Mouse (Mus musculus): ENCODE measurements around the gene Pwp2.
"Not testable (repeated sequence)": the region's sequence is repeated elsewhere in the genome, so short reads cannot be mapped to it uniquely, and the experiment has no call there.

The Pwp2 gene

DNA sequence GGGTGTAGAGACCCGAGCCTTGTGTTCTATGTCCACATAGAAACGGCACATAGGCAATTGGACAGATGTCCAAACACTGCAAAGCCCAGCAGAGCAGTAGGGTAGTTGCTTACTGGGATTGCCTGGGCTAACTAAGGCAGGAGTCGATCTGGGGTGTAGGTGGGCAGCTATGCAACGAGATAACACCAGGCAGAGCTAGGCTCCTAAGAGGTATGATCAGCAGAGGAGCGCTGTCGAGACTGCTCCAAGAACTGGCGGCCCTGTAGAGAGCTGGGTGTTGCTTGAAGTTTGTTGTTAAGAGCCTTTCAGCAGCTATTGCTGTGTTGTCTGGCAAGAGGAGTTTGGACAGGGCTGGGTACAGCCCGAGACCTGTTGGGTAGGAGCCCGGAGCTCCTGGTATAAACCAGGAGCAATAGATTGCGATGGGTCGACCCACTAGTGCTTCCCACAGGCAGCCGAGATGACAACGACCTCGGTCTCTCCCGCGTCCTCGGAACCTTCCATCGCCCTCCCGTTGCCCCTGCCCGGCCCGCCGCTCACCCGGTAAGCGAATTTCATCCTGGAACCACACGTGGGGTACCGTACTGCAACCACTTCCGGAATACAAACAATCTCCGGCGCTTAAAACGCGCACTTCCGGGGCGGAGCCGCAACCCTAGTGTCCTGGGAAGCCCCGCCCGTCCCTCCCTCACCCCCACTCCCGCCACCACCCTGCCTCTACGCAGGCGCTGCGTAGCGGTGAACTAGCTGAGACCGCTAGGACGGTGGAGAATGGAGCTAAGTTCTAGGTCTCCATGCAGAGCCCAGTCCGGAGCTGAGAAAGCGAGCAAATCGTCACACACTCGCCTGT is at the start of gene Pwp2:
TSS of gene Pwp2 (minus strand) at position 619 of the 850 bp plus-strand sequence.
- DNase-seq (ENCODE audit: low spot score), result peak; percentile 39

DNA sequence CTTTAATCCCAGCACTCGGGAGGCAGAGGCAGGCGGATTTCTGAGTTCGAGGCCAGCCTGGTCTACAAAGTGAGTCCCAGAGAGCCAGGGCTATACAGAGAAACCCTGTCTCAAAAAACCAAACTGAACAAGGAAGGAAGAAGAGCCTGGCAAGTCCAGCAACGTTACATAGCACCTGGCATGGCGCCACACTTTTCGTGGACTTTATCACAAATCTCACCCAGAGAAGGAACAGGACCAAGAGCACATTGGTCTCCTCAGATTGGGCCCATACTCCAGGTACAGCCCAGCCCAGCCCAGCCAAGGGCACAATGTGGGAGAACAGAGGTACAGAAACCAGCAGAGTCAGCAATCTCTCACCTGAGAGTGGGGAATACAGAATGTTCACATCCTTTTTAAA is 48.8 kb upstream of the Pwp2 start:
- no peak for DNase-seq (ENCODE audit: low spot score)

DNA sequence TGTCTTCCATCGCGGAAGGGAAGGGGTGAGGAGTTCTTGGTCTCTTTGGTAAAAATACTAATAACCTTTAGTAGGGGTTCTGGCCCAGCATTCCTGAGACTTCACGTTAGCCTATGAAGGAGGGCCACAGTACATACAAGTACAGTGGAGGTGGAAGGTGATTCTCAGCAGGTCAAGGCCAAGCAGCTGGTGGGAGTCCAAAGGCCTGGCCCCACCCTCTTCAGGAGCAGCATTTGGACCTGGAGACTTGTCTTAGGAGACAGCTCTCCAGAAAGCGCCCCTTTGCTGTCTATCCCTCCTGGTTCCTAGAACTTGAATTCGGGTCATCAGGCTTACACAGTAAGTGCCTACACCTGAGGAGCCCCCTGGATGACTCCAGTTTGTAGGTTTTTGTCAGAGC is 48.2 kb upstream of the Pwp2 start:
- DNase-seq (ENCODE audit: low spot score), result no peak

DNA sequence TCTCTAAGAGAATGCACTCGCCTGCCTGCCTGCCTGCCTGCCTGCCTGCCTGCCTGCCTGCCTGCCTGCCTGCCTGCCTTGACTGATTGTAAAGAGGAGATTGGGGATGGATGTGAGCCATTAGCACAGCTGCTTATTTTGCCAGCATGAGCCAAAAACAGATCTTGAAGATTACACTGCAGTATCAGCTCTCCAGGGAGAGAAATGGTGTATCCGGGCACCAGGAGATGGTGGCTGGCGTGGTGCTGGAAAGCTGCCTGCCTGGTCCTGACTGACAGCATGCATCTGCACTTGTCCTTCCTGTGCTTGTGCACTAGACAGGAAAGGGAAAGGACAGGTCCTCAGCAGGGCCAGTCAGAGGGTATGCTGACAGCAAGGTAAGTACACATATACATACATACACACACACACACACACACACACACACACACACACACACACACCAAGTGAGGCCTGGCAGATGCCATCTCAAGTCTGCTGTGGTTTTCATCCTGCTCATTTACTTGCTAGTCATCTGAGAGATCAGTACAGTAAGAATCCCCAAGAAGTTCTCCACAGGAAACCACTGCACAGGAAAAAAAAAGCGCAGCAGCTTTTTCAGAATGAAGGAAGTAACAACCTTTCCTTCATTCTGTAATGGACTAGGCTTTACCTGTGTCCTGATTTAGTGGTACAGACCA is 47.5 kb upstream of the Pwp2 start:
- no peak for DNase-seq (ENCODE audit: low spot score)

DNA sequence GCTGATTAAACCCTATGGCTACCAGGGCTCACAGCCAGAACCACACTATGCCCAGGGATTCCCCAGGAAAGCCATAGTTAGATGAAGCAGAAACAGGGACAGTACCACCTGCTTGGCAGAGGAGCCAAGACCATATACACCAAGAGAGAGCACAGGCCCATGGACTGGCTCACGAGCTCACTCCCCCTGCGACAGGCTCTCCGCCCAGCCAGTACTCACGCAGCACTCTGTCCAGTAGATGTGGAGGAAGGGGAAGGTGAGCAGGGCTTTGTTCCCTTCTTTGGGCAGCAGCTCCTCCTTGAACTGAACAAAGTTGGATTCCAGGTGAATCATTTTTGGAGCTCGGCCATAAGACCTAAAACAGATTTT is 43.6 kb upstream of the Pwp2 start:
- no peak for DNase-seq (ENCODE audit: low spot score)

DNA sequence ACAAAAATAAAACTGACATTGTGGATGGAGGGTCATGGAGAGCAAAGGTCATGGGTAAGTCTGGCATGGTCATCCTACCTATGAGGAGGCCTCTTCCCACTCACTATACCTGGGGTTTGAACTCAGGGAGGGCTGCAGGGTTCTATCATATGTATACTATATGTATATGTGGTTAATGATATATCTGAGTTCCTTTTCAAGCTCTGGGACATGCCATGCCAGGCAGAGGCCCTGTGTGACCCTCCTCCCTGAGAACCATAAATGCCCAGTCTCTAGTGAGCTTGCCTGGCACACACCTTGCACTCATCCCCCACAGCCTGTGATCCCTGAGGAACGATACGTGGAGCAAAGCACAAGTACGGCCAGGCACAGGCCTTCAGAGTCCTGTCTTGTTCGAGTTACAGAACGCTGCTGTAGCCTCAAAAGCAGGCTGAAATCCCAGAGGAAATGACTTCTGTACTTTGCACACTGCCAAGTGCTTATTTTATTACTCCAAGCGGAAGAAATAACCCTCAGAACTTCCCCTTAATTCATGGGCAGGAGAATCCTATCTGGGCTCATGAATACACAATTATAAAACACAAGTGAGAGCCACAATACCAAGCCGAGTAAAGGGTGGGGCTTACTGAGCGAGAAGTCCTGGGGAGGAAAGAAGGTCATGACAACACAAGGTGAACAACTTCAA is 43.1 kb upstream of the Pwp2 start:
- no peak for DNase-seq (ENCODE audit: low spot score)

DNA sequence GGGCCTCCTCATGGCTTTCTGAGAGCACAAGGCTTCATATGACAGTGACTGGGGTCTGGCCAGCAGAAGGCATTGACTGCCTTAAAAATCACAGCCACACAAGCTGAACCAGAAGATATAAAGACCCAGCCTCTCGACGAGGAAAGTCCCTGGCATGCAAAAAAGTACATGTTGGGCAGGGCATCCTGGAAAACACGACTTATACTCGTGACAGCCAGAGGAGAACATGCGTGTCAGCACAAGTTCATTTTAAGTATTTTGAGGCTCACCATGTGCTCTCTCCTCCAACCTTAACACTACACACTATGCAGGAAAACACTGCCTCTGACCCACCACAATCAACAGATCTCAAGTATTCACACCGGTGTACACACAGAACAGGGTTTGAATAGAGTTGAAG is 39.2 kb upstream of the Pwp2 start:
- no peak for DNase-seq (ENCODE audit: low spot score)

DNA sequence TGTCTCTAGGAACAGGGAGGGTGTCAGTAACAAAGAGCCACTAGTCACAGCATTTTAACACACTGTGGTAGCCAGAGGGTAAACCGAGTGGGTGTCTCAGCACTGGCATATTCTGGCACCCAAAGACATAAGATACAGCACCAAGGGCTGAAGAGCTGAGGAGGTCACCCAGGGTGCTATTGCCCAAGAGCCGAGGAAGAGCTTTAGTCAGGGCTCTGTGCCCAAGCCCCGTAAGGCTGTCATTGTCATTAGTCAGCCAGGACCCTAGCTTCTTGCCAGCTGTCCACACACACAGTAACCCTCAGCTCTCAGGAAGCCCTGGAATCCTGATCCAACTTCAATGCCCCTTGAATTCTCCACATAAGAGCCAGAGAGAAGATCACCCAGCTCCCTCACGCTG is 38.0 kb upstream of the Pwp2 start:
- no peak for DNase-seq (ENCODE audit: low spot score)

DNA sequence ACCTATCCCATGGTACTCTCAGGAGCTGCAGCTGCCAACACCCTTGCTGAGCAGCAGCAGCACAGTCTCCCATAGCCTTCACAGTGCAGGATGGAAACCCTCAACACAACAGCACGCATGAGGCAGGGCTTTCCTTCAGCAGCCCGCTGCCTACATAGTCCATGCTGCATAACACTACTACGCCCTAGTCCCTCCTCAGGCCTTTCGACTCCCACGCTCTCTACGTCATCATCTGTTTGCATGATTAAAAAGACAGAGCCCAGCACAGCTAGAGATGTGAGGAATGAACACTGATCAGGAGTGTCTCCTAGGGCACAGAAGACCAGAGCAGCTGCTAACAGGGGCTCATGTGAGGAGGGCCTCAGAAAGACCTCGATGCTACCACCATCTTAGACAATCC is 36.4 kb upstream of the Pwp2 start:
- no peak for DNase-seq (ENCODE audit: low spot score)

DNA sequence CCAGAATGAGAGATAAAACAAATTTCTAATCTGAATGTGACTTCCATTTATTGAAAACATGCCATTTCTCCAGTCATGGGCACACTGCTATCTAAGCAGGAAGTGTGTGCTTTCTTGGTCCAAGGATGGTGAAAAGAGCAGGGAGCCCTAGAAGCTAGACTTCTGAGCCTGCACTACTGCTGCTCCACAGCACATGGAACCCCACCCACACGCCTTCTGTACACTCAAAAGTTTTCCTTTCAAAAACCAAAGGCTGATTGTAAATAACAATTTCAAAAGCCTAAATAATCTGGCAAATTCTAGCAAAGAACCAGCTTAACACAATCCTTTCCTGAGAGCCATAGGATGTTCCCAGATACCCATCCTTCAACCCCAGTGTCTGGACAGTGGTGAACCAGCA is 34.6 kb upstream of the Pwp2 start:
- DNase-seq (ENCODE audit: low spot score), result no peak

DNA sequence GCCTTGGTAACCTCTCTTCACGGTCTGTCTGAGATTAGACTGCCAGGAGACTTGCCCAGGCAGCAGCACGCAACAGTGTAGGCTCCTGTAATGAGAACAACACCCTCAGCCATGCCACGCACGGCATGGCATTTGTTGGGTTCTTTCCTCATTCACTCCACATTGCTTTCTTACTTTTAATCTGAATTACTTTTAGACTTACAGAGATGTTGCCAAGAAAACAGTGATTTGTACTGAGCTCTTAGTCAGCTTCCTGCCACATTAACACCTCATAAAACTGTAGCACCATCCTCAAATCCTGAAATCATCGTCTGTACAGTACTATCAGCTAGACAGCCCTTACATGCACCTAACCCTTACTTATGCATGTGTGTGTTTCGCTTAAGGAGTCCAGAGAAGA is 33.6 kb upstream of the Pwp2 start:
- DNase-seq (ENCODE audit: low spot score), result no peak

DNA sequence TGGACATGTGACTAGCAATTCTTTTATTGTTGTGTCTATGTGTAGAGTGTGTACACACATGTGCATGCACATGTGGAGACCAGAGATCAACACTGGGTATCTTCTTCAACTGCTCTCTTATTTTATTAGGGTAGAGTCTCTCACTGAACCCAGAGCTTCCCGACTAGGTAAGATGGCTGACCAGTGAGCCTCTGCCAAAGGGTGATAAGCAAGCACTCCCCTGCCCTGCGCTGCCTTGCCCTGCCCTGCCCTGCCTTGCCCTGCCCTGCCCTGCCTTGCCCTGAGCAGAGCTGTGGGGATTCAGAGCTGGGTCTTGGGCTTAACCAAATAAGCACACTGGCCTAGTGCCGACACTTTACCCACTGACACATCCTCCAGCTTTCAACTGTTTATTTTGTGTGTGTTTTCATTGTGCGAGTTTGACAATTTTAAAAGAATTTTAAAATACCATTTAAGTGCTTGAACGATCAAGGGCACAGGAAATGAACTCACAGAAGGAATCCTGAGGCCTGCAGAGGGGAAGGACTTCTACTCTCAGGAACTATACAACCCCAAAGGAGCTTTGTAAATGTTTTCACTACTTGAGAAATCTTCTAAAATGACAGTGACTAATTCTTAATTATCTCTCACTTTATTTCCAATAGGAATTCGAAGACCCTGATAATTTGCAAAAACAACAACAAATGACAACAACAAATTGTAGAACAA is 31.6 kb upstream of the Pwp2 start:
- no peak for DNase-seq (ENCODE audit: low spot score)

DNA sequence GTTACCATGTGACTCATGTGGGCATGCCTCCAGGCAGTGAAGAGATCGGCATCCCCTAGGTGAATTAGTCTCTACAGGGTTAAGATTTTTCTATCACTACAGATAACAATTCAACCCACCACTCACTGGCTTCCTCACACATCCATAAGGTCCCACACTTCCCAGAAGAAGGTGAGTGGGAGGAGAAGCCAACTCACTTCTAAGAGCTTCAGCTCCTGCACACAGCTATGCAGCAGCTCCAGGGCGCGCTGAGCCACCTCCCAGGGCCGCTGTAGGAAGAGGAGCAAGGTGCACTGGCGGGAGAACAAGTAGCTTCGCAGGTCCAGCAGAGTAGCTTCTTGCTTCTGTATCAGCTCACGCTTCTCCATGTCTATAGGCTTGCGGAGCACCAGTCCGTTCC is 29.4 kb upstream of the Pwp2 start:
- DNase-seq (ENCODE audit: low spot score), result no peak

DNA sequence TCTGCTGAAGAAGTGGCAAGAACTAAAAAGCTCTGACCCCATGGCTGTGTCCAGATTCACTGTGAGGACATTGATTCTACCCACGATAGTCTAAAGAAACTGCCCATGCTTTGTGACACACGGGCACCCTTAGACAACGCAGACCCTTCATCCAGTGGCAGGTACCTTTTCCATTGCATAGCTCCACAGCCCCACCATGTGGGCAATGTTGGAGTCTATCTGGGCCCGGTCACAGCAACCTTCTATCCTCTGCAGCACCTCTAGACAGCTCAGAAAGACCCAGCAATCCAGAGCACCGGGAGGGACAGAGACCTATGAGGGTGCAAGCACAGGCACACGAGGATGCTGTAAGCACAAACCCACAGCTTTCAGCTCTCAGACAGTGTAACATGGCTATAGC is 26.4 kb upstream of the Pwp2 start:
- DNase-seq (ENCODE audit: low spot score), result no peak

DNA sequence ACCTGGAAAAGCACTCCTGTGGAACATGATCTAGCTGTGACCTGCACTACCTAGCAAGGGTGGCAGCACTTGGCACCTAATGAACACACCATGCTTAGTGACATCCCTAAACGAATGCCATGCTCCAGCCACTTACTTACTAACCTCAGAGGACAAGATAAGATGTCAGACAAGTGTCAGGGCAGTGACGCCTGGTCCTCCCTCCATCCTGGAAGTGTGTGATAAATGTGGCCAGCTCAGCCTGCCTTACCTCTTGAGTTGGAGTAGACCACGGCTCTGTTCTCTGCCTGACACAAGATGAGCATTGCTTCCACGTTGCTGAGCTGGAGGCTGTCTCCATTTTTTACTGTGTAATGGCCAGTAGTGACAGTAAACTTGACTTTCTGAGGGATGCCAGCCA is 16.2 kb upstream of the Pwp2 start:
- no peak for DNase-seq (ENCODE audit: low spot score)

DNA sequence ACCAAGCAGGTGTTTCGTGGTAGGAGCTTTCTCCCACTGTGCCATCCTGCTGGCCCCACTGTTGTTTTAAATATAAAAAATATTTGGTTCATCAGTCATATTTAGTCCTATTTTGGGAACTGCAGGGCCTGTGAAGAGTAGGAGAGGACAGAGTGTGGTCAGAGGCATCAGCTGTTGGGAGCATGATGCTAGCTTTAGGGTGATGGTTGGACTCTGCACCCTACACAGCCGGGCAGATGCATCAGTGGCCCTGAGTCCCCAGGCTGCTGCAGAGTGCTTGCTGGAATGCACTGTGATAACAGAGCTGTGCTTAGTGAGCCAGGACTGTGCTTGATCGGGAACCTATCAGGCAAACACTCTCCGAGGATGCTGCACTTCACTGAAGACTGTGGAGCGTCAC is 8.0 kb upstream of the Pwp2 start:
- no peak for DNase-seq (ENCODE audit: low spot score)

DNA sequence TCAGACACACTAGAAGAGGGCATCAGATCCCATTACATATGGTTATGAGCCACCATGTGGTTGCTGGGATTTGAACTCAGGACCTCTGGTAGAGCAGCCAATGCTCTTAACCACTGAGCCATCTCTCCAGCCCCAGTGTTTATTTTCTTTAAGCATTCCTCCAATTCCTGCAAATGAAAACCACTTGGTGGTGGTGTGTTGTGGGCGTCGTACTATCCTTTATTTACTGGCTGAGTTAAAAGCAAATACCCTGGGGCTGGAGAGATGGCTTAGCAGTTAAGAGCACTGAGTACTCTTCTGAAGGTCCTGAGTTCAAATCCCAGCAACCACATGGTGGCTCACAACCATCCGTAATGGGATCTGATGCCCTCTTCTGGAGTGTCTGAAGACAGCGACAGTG is 1.1 kb upstream of the Pwp2 start:
- DNase-seq (ENCODE audit: low spot score), result not testable (repeated sequence)

DNA sequence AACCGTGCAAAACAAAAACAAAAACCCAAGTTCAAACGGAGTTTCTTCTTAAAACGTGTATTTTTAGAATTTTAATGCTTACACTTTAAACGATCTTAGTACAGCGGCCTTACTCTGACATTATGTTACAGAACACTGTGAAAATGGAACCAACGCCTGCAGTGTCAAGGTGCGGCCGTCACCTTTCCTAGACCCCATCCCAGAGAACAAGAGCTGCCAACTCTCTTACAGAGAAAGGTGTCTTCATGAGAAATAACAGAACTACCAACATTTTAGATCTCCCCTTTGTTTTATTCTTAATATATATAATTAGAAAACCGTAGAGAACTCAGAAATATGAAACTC is 404 bp upstream of the Pwp2 start:
- DNase-seq (ENCODE audit: low spot score), result no peak

DNA sequence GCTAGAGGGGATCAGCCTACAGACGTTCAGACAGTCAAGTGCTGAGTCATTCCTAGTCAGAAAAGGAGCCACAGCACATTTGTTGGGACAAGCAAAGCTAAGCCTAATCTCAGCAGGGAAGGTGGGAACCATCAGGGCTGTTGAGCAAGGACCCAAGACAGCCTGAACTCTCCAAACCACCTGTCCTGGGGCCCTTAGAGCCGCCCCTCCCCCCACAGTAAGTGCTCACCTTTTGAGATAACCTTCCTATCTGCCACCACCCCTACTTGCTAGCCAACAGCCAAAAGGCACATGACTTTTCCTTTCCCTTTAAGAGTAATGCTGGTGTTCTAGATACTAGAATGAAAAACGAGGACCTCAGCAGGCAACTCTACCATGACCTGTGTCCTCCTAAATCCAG is 1.4 kb downstream of the Pwp2 start:
- no peak for DNase-seq (ENCODE audit: low spot score)

DNA sequence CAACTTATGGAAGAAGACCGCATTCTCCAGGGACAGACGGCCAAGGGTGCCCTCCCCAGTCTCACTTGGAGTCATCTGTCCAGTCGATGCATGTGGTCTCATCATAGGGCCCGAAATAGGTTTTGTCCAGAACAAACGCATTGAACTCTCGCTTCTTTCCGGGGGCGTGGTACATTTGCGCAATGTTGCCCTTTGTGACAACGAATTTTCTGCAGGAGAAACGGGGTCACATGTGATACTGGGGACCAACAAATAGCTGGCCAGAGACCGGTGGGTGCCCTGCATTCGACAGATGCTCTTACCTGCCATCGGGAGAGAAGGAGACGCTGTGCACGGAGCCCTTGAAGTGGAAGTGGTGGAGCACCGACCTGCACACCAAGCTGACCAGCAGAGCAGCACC is 2.6 kb downstream of the Pwp2 start:
- DNase-seq (ENCODE audit: low spot score), result no peak

DNA sequence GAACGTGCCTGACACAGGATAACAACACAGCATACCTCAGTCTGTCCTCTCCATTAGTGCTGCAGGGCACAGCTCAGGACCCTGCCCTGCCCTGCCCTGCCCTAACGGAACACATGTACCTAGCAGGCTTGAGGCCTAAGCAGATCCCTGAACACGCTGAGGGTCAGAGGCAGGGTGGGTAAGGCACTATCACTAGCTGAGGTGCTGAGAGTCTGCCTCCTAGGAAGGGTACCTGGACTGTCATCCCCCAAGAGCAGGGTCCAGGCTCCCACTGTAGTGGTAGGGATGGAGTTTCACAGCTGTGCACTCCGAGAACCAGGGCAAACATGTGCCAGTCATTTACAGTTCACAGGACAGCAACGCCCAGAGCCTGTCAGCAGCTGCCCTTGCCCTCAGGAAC is 10.5 kb downstream of the Pwp2 start:
- DNase-seq (ENCODE audit: low spot score), result no peak

DNA sequence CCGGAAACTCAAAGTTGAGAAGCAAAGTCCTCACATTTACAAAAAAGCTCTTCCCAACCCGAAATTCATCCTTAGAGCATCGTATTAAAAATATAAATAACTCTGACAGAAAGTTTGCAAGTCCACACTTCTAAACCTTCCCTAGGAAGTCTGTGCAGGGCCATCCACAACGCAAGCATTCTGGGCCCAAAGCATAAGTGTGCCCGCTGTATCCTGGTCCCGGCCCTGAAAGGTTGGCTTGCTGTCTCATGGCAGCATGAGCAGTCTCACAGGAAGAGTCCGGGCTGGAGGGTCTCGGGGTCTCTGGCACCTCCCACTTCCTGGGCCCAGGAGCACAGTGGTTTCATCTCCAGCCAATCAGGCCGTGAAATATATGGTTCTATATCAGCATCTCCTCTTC is 13.4 kb downstream of the Pwp2 start:
- no peak for DNase-seq (ENCODE audit: low spot score)

DNA sequence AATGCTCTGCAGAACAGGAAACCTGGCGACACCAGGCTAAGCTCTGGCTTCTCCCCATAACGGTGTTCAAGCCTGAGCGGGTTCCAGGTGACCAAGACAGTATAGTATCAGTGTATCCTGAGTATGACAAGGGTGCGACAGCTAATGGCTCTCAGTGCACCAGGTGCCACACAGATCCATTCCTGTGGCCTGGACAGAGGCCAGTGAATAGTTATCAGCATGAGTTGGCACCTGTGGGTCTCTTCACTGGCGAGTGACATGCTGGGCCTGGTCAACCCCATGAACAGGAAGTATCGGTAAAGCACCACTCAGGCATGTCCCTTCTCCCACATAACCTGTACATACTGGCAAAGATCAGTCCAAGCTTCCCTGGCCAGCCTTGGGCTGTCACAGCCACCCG is 13.9 kb downstream of the Pwp2 start:
- DNase-seq (ENCODE audit: low spot score), result no peak

Data from urinary bladder, postnatal 10 days (tissue).